Mouse (Mus musculus) heart, postnatal 14 days (tissue): Measurements from ENCODE around the gene Zfp583. TPM values are rescaled to one million over a fixed set of nuclear protein-coding genes. Genes with fewer than 3 reads are reported as not detected.
"Not testable (repeated sequence)": the region's sequence is repeated elsewhere in the genome, so short reads cannot be mapped to it uniquely, and the experiment has no call there.

Experiments
- DNase-seq, 2 experiments: peaks; one replicate each; pipeline ENCODE4 v3.0.0; 2021 to 2022
- intact Hi-C: fragments of 180-260 bp; cut with DNase I; formaldehyde crosslinking; loops from one replicate; pipeline ENCODE4 v1.15.1; 2025
- long read RNA-seq, 2 experiments: library from polyadenylated mRNA; stranded (forward); transcript quantifications; one replicate each; pipeline ENCODE4 v2.0.0; 2021
- total RNA-seq, 2 experiments: library from RNA; stranded (reverse); gene quantifications; 2 replicates each; pipeline ENCODE4 v1.2.3; 2021

Gene Zfp583
- 1 to 10 TPM; 1.0 to 1.5 TPM for total RNA-seq
- long read RNA-seq, experiment 1, partial matches to known transcripts: 0 of 2 reads
- long read RNA-seq, experiment 1, other reads (novel, unspliced or antisense): 1 of 2 reads
- long read RNA-seq, experiment 2: 0 reads

DNA sequence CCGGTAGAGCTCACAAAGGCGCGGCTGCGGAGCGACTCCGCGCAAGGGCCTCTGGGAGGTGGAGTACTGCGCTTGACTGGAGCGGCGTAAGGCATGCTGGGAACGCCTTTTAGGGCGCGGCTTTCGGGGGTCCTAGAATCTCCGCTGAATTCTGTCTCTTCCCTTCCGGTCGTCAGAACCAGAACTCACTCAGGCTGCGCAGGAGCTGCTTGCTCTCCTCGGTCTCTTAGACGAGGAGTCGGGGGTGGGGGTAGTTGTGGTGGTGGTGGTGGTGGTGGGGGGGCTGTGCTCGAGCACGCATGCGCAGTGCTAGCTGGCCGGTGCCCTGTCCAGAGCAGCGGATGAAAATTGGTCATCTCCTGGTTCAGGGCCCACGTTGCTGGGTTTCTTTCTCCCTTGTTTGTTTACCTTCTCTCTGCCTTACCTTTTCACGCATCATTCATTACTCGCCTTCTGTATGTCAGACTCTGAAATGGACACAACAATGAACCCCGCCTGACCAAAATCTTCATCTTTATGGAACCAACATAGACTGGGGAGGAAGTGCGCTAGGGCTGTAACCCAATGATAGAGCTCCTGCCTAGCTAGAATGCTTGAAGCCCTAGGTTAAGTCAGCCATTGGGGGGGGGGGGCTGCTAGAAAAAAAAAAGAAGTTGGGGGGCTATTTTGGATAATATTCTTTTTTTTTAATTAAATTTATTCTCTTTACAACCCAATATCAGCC, at the start of gene Zfp583:
TSS of gene Zfp583 (minus strand) at position 53 of the 724 bp plus-strand sequence.
- peak; percentile 79 to 83 for DNase-seq
- intact Hi-C loops: no loop called here

- intact Hi-C loops: no loop called here
- DNase-seq: no peak
These were observed 47.4 kb upstream of the Zfp583 start for GRCm38 (mm10) chr7:6378441-6378840.

- DNase-seq: no peak
- intact Hi-C loops: no loop called here
These were observed 41.9 kb upstream of the Zfp583 start for GRCm38 (mm10) chr7:6372993-6373392.

GRCm38 (mm10) chr7:6369460-6369859, 38.4 kb upstream of the Zfp583 start:
- intact Hi-C loops: loop anchor here (10.0 kb wide), 2 partner anchors 45 to 925 kb away; partner anchors contain the start of gene Gm20715
- no peak for DNase-seq

GRCm38 (mm10) chr7:6368146-6368545, 37.1 kb upstream of the Zfp583 start:
- not testable (repeated sequence) for DNase-seq
- intact Hi-C loops: loop anchor here (10.0 kb wide), 2 partner anchors 47 to 927 kb away; partner anchors contain the start of gene Gm20715

DNA sequence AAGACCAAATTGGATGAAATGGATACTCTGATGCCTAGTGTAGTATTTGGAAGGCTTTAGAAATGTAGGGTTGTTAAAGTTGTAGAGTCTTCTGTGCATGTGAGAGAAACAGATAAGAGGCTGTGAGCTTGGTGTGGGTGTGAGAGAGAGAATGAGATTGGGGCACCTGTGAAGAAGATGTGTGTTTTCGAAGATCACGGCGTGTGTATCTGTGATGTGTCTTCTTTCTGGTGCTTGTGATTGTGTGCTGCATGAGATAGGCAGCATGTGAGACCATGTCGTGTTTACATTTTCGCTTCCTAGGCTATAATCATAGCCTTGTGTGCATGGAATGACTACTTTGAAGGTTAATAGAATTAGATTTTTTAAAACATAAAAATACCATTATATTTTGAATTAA, 36.1 kb upstream of the Zfp583 start:
- DNase-seq: no peak
- intact Hi-C loops: loop anchor here (10.0 kb wide), 2 partner anchors 48 to 928 kb away; partner anchors contain the start of gene Gm20715

- intact Hi-C loops: loop anchor here (10.0 kb wide), 2 partner anchors 50 to 930 kb away; partner anchors contain the start of gene Gm20715
- DNase-seq: no peak
These were observed 33.7 kb upstream of the Zfp583 start for GRCm38 (mm10) chr7:6364761-6365160.

- intact Hi-C loops: loop anchor here (2.0 to 10.0 kb wide), 4 partner anchors 20 to 932 kb away; partner anchors contain the start of genes Gm20715 and Zfp28
- DNase-seq: peak in 1 of 2 experiments; percentile 77
These were observed 32.0 kb upstream of the Zfp583 start, which contains the start of gene Zfp78 for GRCm38 (mm10) chr7:6363047-6363488. Gene Zfp78, plus strand, starts transcription at chr7:6363280.

DNA sequence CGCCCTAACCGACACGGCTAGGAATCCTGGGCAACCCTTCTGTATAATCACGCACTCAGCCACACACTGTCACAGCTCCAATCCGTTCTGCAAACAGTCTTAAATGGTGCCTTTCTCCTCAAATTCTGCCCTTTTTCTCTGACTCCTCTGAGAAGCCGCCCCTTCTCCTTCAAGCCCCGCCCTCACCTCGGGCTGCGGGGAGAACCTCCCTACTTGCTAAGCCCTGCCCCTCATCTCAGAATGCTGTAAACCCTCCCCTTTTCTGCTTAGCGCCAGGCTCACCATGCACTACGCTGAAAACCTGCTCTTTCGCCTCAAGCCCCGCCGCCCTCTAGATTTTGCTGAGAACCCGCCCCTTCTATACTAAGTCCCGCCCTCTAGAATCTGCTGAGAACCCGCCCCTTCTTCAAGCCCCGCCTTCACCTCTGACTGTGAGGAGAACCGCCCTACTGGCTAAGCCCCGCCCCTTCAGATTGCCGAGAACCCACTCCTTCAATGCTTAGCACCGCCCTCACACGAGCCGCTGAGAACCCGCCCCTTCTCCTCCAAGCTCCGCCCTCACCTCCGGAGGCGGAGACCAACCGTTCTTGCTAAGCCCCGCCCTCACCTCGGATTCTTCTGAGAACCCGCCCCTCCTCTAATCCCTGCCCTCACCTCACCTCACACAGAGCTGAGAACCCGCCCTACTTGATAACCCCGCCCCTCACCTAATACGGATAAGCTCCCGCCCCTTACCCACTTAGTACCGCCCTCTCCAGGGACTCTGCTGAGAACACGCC, 31.4 kb upstream of the Zfp583 start:
- peak; percentile 94 to 97 for DNase-seq
- intact Hi-C loops: loop anchor here (2.0 to 10.0 kb wide), 4 partner anchors 20 to 932 kb away; partner anchors contain the start of genes Gm20715 and Zfp28

- intact Hi-C loops: loop anchor here (2.0 to 10.0 kb wide), 4 partner anchors 21 to 933 kb away; partner anchors contain the start of genes Gm20715 and Zfp28
- DNase-seq: no peak
These were observed 30.7 kb upstream of the Zfp583 start for GRCm38 (mm10) chr7:6361756-6362155.

DNA sequence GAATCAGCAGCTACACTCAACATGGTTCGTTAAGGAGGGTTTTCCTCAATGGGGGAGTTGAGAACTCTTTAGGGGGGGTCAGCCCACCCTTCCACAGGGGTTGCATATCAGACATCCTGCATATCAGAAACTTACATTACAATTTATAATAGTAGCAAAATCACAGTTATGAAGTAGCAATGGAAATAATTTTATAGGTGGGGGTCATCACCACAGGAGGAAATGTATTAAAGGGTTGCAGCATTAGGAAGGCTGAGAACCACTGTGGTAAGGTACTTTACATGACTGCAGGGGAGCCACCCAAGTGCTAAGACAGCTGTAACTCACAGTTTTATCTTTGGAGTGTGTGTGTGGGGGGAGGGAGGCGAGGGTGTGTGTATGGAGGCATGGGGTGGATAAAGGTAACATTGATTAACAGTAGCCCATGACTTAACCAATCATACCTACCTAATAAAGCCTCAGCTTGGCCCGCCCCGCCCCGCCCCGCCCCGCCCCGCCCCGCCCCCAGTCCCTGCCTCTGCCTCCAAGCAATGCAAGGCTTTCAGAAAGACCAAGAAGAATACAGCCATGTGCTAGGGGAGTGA, 29.5 kb upstream of the Zfp583 start:
- intact Hi-C loops: loop anchor here (10.0 kb wide), 2 partner anchors 54 to 934 kb away; partner anchors contain the start of gene Gm20715
- no peak for DNase-seq

DNA sequence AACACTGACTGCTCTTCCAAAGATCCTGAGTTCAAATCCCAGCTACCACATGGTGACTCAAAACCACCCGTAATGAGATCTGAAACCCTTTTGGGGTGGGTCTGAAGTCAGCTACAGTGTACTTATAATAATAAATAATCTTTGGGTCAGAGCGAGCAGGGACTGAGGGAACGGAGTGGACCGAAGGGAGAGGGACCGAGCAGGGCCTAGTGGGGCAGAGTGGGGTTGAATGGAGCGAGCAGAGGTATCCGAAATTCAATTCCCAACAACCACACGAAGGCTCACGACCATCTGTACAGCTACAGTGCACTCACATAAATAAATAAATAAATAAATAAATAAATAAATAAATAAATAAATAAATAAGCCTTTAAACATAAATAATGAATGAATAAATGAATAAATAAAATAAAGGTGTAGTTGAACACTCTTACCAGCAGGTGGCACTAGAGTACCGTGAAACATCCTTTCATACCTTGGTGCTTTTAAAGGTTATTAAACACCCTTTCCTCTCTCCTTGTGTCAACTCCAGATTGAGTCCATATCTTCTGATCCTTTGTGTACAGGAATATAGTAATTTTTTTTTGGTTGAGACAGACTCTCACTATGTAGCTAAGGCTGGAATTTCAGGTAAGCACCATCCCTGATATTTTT, 28.0 kb upstream of the Zfp583 start:
- peak; percentile 10 to 53 for DNase-seq
- intact Hi-C loops: loop anchor here (2.0 to 5.0 kb wide), 3 partner anchors 72 to 578 kb away; no protein-coding TSS in a partner anchor

- peak; percentile 57 to 63 for DNase-seq
- intact Hi-C loops: loop anchor here (2.0 to 5.0 kb wide), 3 partner anchors 73 to 579 kb away; no protein-coding TSS in a partner anchor
These were observed 27.0 kb upstream of the Zfp583 start for GRCm38 (mm10) chr7:6358121-6358520.

GRCm38 (mm10) chr7:6344124-6344523, 13.0 kb upstream of the Zfp583 start:
- no peak for DNase-seq
- intact Hi-C loops: no loop called here

- peak; percentile 19 to 47 for DNase-seq
- intact Hi-C loops: no loop called here
These were observed 12.5 kb upstream of the Zfp583 start, which contains the start of gene Gm3854 for GRCm38 (mm10) chr7:6343501-6344071. Gene Gm3854, plus strand, starts transcription at chr7:6343759.

GRCm38 (mm10) chr7:6339865-6340264, 8.8 kb upstream of the Zfp583 start:
- DNase-seq: no peak
- intact Hi-C loops: no loop called here

DNA sequence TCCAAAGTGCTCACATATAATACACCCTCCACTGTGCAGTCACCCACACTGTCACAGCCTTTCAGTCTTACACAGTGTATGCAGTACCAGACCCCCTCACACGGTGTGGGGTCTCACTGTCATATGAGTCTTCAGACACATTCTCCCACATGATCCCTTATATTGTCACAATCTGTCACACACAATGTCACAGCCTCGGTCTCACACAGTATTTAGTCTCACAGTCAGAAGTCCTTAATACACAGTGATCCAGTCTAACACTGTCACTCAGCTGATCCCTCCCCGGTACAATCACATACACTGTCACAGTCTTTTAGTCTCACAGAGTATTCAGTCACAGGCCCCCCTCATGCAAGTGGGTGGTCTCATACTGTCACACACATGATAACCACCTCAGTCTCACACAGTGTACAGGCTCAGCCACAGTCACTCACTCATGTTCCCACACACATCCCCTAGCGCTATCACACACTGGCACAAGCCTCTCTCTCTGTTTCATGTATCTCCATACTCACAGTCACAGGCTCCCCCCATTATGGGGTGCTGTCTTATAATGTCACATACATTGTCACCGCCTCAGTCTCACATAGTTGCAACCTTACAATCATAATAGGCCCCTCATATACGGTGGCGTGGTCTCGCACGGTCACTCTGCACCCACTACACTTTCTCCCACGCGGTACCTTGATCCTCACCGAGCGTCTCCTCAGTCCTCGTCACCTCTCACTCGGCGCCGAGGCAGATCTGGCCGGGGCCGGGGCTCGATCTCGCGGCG, 440 bp downstream of the Zfp583 start:
- intact Hi-C loops: no loop called here
- DNase-seq: no peak

- DNase-seq, intact Hi-C loops: not testable (repeated sequence)
These were observed 30.3 kb downstream of the Zfp583 start for GRCm38 (mm10) chr7:6300796-6301195.
